Mouse (Mus musculus) bone marrow, adult 2 months (tissue): ENCODE results near the gene Kcnip1. TPM values are rescaled to one million over a fixed set of nuclear protein-coding genes. Genes with fewer than 3 reads are reported as not detected.
A peak's percentile ranks its signal among the peaks of the same experiment; 100 is the strongest.

Experiments used
- H3K27ac ChIP-seq: fragments of 200-500 bp; 2 replicates; pipeline ENCODE4 v1.5.1; 2012; ENCODE audit warnings: low read depth, mild to moderate bottlenecking, control low read depth, inconsistent platforms, low read length; ENCODE audit not compliant: control insufficient read depth, poor library complexity, insufficient read depth
- H3K4me1 ChIP-seq: fragments of 200-500 bp; 2 replicates; pipeline ENCODE4 v1.6.1; 2011; ENCODE audit warnings: low read length; ENCODE audit not compliant: control insufficient read depth, insufficient read depth
- H3K4me3 ChIP-seq: fragments of 200-500 bp; replicated peaks from 2 replicates; pipeline ENCODE3; 2011; ENCODE audit warnings: mild to moderate bottlenecking, low read depth, low read length, control low read depth; ENCODE audit not compliant: control insufficient read depth
- CTCF ChIP-seq: fragments of 200-500 bp; IDR thresholded peaks from 2 replicates; pipeline ENCODE4 v1.5.1; 2011; ENCODE audit warnings: low read length, control low read depth; ENCODE audit not compliant: control insufficient read depth, insufficient read depth
- POLR2A ChIP-seq: fragments of 200-500 bp; IDR thresholded peaks from 2 replicates; pipeline ENCODE4 v1.6.1; 2011; ENCODE audit warnings: low read depth, mild to moderate bottlenecking, control low read depth, low read length, borderline replicate concordance; ENCODE audit not compliant: control insufficient read depth
- WGBS: fragments of 180-500 bp; shearing (Covaris S2); methylation state at CpG from one replicate; pipeline ENCODE4 v1.1.7; 2018; 5-methylcytosine and 5-hydroxymethylcytosine counted together
- polyA plus RNA-seq: library from polyadenylated mRNA; stranded (reverse); fragments of >200 nt; gene quantifications from 2 replicates; pipeline ENCODE4 v1.2.4, GENCODE M21; 2011; ENCODE audit warnings: low replicate concordance; ENCODE audit not compliant: missing spikeins, insufficient read depth, insufficient read length

Kcnip1 gene
- polyA plus RNA-seq, 1 experiment, result not detected

- H3K27ac ChIP-seq, result no peak overlapping the region
- no peaks in the 10 kb centered on the region; the same call in 1 of the 2 replicates for H3K4me1 ChIP-seq
- WGBS, result 75% methylated on average over 6 of the region's 6 CpGs
- no peak for TF ChIP-seq CTCF
- no peak overlapping the region for H3K4me3 ChIP-seq
Measured at GRCm38 (mm10) chr11:33927321-33927720, 65.6 kb downstream of the Kcnip1 start.

- TF ChIP-seq CTCF (no peak), POLR2A (no peak)
- Histone ChIP-seq H3K27ac (no peak overlapping the region), H3K4me3 (no peak overlapping the region), H3K4me1 (no peaks in the 10 kb centered on the region)
- WGBS, result 45% methylated on average over 2 of the region's 2 CpGs
Measured at GRCm38 (mm10) chr11:33926551-33926950, 66.4 kb downstream of the Kcnip1 start.

- Histone ChIP-seq H3K27ac (no peak overlapping the region), H3K4me3 (no peak overlapping the region), H3K4me1 (no peaks in the 10 kb centered on the region)
- TF ChIP-seq CTCF (no peak), POLR2A (no peak)
- WGBS, result 77% methylated on average over 8 of the region's 8 CpGs
Measured at GRCm38 (mm10) chr11:33925778-33926177, 67.2 kb downstream of the Kcnip1 start.

GRCm38 (mm10) chr11:33923031-33923430 is 69.9 kb downstream of the Kcnip1 start:
- Histone ChIP-seq H3K4me1 (no peaks in the 10 kb centered on the region), H3K27ac (no peak overlapping the region), H3K4me3 (no peak overlapping the region)
- TF ChIP-seq POLR2A (no peak), CTCF (no peak)
- 78% methylated on average over 3 of the region's 3 CpGs for WGBS

GRCm38 (mm10) chr11:33921451-33921850 is 71.5 kb downstream of the Kcnip1 start:
- Histone ChIP-seq H3K27ac (no peak overlapping the region), H3K4me3 (no peak overlapping the region), H3K4me1 (no peaks in the 10 kb centered on the region)
- WGBS, result 82% methylated on average over 13 of the region's 13 CpGs
- no peak for TF ChIP-seq CTCF
- TF ChIP-seq POLR2A, result no peak

- no peak for TF ChIP-seq CTCF
- TF ChIP-seq POLR2A, result no peak
- 55% methylated on average over 7 of the region's 7 CpGs for WGBS
- H3K4me1 ChIP-seq, result no peaks in the 10 kb centered on the region
- no peak overlapping the region for H3K27ac ChIP-seq
- no peak overlapping the region for H3K4me3 ChIP-seq
Measured at GRCm38 (mm10) chr11:33919826-33920225, 73.1 kb downstream of the Kcnip1 start.

- no peak overlapping the region for H3K27ac ChIP-seq
- WGBS, result 41% methylated on average over 2 of the region's 2 CpGs
- no peak overlapping the region for H3K4me3 ChIP-seq
- no peaks in the 10 kb centered on the region for H3K4me1 ChIP-seq
- TF ChIP-seq POLR2A (no peak), CTCF (no peak)
Measured at GRCm38 (mm10) chr11:33918424-33918823, 74.5 kb downstream of the Kcnip1 start.

GRCm38 (mm10) chr11:33917574-33917973 is 75.4 kb downstream of the Kcnip1 start:
- H3K27ac ChIP-seq, result no peak overlapping the region
- no peaks in the 10 kb centered on the region for H3K4me1 ChIP-seq
- H3K4me3 ChIP-seq, result no peak overlapping the region
- WGBS, result 36% methylated on average over 6 of the region's 6 CpGs
- TF ChIP-seq POLR2A (no peak), CTCF (peak; percentile 87)

- H3K4me3 ChIP-seq, result no peak overlapping the region
- WGBS, result 81% methylated on average over 12 of the region's 12 CpGs
- TF ChIP-seq POLR2A, result no peak
- H3K27ac ChIP-seq, result no peak overlapping the region
- H3K4me1 ChIP-seq, result no peaks in the 10 kb centered on the region
Measured at GRCm38 (mm10) chr11:33914216-33914615, 78.7 kb downstream of the Kcnip1 start.

- WGBS, result 83% methylated on average over 7 of the region's 7 CpGs
- TF ChIP-seq CTCF, result no peak
- no peak for TF ChIP-seq POLR2A
- no peak overlapping the region for H3K4me3 ChIP-seq
Measured at GRCm38 (mm10) chr11:33913061-33913460, 79.9 kb downstream of the Kcnip1 start.

More at GRCm38 (mm10) chr11:33913061-33913460, 79.9 kb downstream of the Kcnip1 start:
- Histone ChIP-seq H3K4me1 (no peaks in the 10 kb centered on the region), H3K27ac (no peak overlapping the region)
